Mouse (Mus musculus) CD4-positive naive resting alpha-beta T cell, adult 57 days (primary cell): ENCODE measurements around the gene Olfr1388. TPM values are rescaled to one million over a fixed set of nuclear protein-coding genes. Genes with fewer than 3 reads are reported as not detected.

Source experiments
- total RNA-seq: library from RNA; stranded (reverse); gene quantifications from one replicate; pipeline ENCODE4 v1.2.4, GENCODE M21; 2023

The Olfr1388 gene
- total RNA-seq = 0.33 TPM

DNA sequence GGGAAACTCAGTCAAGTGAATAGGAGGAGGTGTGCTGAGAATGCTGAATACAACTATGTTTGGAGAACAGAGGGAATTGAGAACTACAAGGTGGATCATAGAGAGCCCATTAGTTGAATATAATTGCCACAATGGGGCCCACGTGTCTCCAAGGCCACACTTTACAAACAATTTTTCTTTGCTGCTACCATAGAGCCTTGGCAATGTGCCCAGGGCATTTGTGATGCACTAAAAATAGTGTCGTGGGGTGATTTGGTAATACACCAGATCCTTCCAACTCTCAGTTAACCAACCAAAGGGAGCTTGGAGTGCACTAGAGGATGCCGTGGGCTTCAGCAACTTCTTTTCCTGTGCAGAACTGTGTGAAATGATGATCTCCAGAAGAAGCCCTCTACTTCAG, at the start of gene Olfr1388:
TSS of gene Olfr1388 (plus strand) at position 214 of the 400 bp plus-strand sequence.

DNA sequence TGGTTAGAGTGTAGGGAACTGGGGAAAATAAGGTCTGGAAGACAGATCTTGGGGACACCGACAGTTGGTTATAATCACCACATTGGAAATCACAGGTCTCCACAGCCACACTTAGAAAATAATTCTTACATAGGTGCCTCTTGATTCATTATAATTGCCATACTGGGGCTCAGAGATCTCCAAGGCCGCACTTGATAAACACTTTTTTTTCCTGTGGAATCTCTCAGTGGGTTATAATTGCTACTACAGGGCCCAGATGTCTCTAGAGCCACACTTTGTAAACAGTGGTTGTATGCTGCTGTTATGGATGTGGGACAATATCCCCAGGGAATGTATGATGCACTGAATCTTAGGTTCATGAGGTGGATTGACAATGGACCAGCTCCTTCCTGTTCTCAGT, 13.7 kb upstream of the Olfr1388 start, which contains the start of gene Olfr1389:
TSS of gene Olfr1389 (plus strand) at position 301 of the 400 bp plus-strand sequence.

GRCm38 (mm10) chr11:49455043-49455442, 18.6 kb downstream of the Olfr1388 start, which contains the start of gene Olfr1387:
Gene Olfr1387, plus strand, starts transcription at chr11:49455343.

DNA sequence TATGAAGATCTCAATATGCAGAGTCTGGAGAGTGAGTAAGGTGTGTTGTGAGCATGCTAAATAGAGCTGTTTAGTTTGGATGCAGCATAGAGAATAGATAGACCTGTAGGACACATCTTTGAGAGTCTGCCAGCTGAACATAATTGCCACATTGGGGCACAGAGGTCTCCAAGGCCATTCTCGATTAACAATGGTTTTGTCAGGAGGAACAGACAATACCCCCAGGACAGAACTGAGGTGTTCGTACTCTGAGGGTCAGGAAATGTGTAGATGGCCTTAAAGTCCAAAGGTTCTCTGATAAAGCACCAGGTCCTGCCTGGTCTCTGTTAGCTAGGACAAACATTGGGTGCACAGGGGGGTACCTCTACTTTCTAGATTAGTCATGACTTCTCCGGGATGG, 28.3 kb downstream of the Olfr1388 start, which contains the start of gene Olfr1386:
TSS of gene Olfr1386 (plus strand) at position 301 of the 400 bp plus-strand sequence.

GRCm38 (mm10) chr11:49488770-49489169, 52.3 kb downstream of the Olfr1388 start, which contains the start of gene Olfr1385:
Gene Olfr1385, plus strand, starts transcription at chr11:49489070.

Other genes with a start within 250 kb of the Olfr1388 start
- gene Btnl9, start 249.5 kb upstream of the Olfr1388 start, total RNA-seq = 0.89 TPM
- 94.6 TPM for gene Zfp62, start 233.3 kb upstream of the Olfr1388 start, total RNA-seq
- gene Mgat1, start 192.4 kb upstream of the Olfr1388 start, total RNA-seq = 52.8 TPM
- 0.27 TPM for gene Olfr1393, start 158.3 kb upstream of the Olfr1388 start, total RNA-seq
- not detected for gene Olfr1392, start 151.3 kb upstream of the Olfr1388 start, total RNA-seq
- not detected for gene Olfr10, start 131.9 kb upstream of the Olfr1388 start, total RNA-seq
- gene Olfr1391, start 113.9 kb upstream of the Olfr1388 start, total RNA-seq = not detected
- not detected for gene Olfr1390, start 101.4 kb upstream of the Olfr1388 start, total RNA-seq
- not detected for gene Olfr1389, start 13.6 kb upstream of the Olfr1388 start, total RNA-seq
- gene Olfr1387, start 18.7 kb downstream of the Olfr1388 start, total RNA-seq = not detected
- not detected for gene Olfr1386, start 28.4 kb downstream of the Olfr1388 start, total RNA-seq
- not detected for gene Olfr1385, start 52.4 kb downstream of the Olfr1388 start, total RNA-seq
- not detected for gene Olfr1384, start 70.1 kb downstream of the Olfr1388 start, total RNA-seq
- gene Olfr1383, start 83.0 kb downstream of the Olfr1388 start, total RNA-seq = not detected
- not detected for gene Olfr1382, start 91.6 kb downstream of the Olfr1388 start, total RNA-seq
- gene Olfr1381, start 106.8 kb downstream of the Olfr1388 start, total RNA-seq = not detected
- not detected for gene Olfr1380, start 120.3 kb downstream of the Olfr1388 start, total RNA-seq
- gene Flt4, start 172.6 kb downstream of the Olfr1388 start, total RNA-seq = 0.27 TPM
- gene Scgb3a1, start 227.0 kb downstream of the Olfr1388 start, total RNA-seq = not detected